Mouse (Mus musculus) heart, postnatal 36 days (tissue): ENCODE data around the gene Hist2h3c2. TPM values are rescaled to one million over a fixed set of nuclear protein-coding genes. Genes with fewer than 3 reads are reported as not detected.
"Not testable (repeated sequence)": the region's sequence is repeated elsewhere in the genome, so short reads cannot be mapped to it uniquely, and the experiment has no call there.

Experiments
- DNase-seq, 2 experiments: peaks; one replicate each; pipeline ENCODE4 v3.0.0; 2021 to 2022
- intact Hi-C: fragments of 180-260 bp; cut with DNase I; formaldehyde crosslinking; loops from one replicate; pipeline ENCODE4 v1.15.1; 2025
- total RNA-seq, 2 experiments: library from RNA; stranded (reverse); gene quantifications; 2 replicates each; pipeline ENCODE4 v1.2.3; 2021

The Hist2h3c2 gene
- total RNA-seq, 2 experiments from 2014 or later, result 8.9 to 10.6 TPM

DNA sequence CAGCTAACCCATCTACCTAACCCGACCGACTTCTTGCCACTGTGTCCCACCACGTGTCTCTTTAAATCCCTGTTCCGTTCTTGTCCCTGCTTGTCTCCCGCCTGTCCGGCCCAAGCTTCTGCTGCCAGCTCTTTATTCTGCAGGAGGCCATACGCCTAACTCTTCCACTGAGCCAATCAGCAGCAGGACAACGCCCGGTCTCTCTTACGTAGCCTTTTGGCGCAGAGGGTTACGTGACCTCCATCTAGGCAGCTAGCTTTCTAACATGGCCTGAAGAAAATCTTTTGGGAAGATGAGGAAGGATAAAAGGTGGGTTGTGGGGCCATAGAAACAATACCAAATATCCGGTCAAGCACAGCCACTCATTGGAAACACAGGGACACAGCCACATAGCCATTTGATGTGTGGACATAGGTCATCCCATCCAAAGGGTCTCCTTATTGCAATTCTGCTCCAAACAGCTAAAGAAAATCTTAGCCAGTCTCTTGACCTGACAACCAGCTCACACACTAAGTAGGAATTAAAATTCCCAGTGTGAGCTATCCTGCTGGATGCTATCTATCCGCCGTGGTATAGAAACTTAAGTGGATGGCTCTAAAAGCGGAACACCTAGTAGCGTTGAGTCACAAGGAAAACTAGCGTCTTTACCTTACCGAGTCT lies 23.4 kb upstream of the Hist2h3c2 start:
- DNase-seq, result peak; percentile 83 to 85
- intact Hi-C loops, result loop anchor here (2.0 kb wide), 2 partner anchors 20 to 42 kb away; partner anchors contain the start of genes Hist2h2ac and Hist2h2be

DNA sequence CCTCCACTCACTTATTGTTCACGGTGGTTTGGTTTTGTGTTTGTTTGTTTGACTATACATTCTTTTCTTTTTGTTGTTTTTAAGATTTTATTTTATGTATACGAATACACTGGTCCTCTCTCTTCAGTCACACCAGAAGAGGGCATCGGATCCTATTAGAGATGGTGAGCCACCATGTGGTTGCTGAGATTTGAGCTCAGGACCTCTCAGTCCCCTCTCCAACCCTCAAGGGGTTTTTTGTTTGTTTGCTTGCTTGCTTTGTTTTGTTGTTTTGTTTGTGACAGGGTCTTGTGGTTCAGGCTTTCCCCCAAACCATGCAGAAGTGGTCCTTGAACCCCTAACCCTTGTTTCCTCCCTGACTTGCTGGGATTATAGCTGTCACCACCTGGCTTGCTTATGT lies 22.7 kb upstream of the Hist2h3c2 start:
- intact Hi-C loops, result loop anchor here (2.0 kb wide), 2 partner anchors 19 to 41 kb away; partner anchors contain the start of genes Hist2h2ac and Hist2h2be
- DNase-seq, result no peak

GRCm38 (mm10) chr3:96260220-96260619 lies 21.3 kb upstream of the Hist2h3c2 start:
- intact Hi-C loops, result no loop called here

DNA sequence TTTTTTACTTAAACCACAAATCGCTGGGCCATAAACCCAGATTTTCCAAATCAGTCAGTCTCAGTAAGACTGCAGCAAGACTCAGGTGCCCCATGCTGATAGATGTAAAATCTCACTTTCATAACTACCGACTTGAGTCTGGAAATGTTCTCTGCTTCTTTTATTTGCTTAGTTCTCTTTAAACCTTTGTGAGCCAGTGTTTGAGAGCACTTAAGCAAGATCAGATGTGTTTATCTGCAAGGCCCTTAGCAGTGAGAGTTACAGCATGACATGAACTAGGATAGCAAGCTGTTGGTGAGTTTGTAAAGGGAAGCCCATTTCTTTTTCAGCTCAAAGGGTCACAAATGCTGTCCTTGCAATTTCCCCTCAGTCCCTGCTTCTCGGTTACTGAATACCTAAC lies 18.3 kb upstream of the Hist2h3c2 start:
- no peak for DNase-seq
- intact Hi-C loops, result no loop called here

More at GRCm38 (mm10) chr3:96260220-96260619, 21.3 kb upstream of the Hist2h3c2 start:
- no peak for DNase-seq

GRCm38 (mm10) chr3:96255926-96256593 lies 17.1 kb upstream of the Hist2h3c2 start:
- intact Hi-C loops, result no loop called here

DNA sequence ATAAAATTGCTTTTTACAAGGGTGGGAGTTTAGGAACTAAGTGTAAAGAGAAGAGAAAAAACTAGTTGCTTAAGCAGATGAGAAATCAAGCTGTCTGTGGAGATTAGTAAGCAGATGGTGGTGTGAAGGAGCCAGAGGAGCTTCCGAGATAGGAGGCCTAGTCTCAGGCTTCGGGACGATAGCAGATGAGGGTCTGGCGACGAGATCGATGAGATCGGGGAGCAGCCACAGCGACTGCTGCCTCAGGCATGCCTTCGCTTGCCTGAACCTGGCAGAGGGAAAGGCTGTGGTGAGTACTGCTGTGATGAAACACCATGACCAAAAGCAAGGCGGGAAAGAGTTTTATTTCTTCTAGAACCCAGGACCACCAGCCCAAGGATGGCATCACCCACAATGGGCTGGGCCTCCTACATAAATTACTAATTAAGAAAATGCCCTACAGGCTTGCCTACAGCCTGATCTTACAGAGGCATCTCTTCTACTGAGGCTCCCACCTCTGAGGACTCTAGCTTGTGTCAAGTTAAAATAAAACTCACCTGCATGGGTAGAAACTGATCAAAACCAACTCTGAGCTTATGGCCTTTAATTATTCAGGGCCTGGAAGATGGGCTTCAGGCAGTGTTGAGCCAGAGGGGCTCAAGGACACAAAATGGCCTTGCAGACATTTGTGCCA lies 15.9 kb upstream of the Hist2h3c2 start:
- DNase-seq, result no peak
- intact Hi-C loops, result no loop called here

More at GRCm38 (mm10) chr3:96255926-96256593, 17.1 kb upstream of the Hist2h3c2 start:
- no peak for DNase-seq

- intact Hi-C loops, result no loop called here
- no peak for DNase-seq
Observed at GRCm38 (mm10) chr3:96251787-96252186, 12.9 kb upstream of the Hist2h3c2 start.

GRCm38 (mm10) chr3:96250890-96251289 lies 12.0 kb upstream of the Hist2h3c2 start:
- intact Hi-C loops, result no loop called here

DNA sequence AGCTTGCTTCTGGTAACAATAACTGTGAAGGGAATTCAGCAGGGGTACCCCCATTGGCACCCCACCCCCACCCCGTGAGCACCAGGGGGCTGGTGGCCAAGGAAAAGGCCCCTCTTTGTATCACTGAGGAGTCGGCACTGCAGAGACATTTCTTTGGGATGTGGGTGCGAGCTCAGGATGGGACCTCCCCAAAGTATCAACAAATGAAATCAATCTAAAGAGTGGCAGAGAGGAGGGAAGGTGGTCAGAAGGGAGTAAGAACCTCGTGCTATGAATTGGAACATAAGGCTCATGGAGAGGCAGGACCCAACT lies 10.1 kb upstream of the Hist2h3c2 start:
- intact Hi-C loops, result no loop called here
- DNase-seq, result no peak

More at GRCm38 (mm10) chr3:96250890-96251289, 12.0 kb upstream of the Hist2h3c2 start:
- DNase-seq, result no peak

DNA sequence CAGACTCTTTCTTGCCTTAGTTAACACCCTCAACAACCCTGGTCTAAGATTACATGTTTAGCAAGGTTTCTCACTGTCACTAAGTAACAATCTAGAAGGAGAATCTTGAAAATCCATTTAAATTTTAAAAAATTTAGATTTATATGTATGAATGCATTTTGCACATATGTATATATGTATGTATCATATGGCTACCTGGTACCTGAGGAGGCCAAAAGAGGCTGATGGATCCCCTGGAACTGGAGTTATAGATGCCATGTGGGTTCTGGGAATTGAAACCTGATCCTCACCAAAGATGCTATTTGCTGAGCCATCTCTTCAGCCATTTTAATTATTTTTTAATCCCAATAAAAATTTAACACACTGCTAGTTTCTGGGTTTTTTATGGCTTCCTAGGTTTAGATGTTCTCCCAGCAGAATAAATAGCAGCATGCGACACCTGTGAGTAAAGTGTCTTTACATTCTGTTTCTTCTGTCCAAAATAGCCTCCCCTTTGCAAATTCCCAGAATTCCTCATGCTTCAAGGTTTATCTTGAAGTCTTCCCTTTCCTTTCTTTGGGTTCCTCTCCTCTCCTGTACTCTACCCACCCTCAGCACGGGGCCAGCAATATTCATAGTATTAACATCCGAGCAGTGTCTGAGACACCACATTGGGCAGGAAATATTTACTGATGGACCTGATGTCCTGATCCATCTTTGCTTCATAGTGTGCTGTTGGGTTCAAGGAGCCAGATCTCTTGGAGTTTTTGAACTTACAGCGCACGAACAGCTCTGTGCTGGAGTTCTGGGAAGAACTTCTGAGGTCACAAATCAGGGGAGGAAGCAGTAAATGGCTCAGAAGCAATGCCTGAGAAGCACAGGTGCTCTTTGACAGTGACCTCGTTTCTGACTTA lies 9.5 kb upstream of the Hist2h3c2 start:
- no peak for DNase-seq
- intact Hi-C loops, result no loop called here

- intact Hi-C loops, result no loop called here
- DNase-seq, result no peak
Observed at GRCm38 (mm10) chr3:96247356-96248140, 8.6 kb upstream of the Hist2h3c2 start.

DNA sequence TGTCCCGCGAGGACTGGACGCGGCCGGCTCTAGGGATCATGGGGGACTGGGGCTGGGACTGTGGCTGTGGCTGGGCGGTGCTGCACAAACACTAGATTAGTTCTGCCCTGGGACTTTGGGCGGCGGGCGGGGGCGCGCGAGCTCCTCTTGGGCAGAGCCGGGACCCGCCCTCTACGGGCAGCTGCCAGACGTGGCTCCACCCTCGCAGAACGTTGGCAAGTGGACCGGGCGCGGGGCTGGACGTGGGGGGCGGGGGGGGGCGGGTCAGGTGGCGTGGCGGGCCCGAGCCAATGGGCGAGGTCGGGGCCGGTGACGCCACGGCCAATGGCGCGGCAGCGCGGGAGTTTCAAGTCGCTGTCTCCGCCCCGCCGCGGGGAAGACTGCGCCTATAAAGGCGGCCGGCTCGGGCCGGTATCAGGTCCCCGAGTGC lies 7.5 kb upstream of the Hist2h3c2 start, which contains the start of gene Hist2h3c1:
TSS of gene Hist2h3c1 (plus strand) at position 259 of the 430 bp plus-strand sequence.
- intact Hi-C loops, DNase-seq: not testable (repeated sequence)

- DNase-seq, intact Hi-C loops: not testable (repeated sequence)
Observed at GRCm38 (mm10) chr3:96246018-96246417, 7.1 kb upstream of the Hist2h3c2 start.

GRCm38 (mm10) chr3:96245003-96245886 lies 6.3 kb upstream of the Hist2h3c2 start, which contains the start of gene Hist2h2aa1:
Gene Hist2h2aa1, plus strand, starts transcription at chr3:96245497.
- peak; percentile 86 to 93 for DNase-seq
- intact Hi-C loops, result not testable (repeated sequence)

- intact Hi-C loops, result loop anchor here (2.0 kb wide), 1 partner anchor 19 kb away; the partner anchor contains the start of gene Hist2h4
- peak in 1 of 2 experiments; percentile 18 for DNase-seq
Observed at GRCm38 (mm10) chr3:96243921-96244572, 5.1 kb upstream of the Hist2h3c2 start.

DNA sequence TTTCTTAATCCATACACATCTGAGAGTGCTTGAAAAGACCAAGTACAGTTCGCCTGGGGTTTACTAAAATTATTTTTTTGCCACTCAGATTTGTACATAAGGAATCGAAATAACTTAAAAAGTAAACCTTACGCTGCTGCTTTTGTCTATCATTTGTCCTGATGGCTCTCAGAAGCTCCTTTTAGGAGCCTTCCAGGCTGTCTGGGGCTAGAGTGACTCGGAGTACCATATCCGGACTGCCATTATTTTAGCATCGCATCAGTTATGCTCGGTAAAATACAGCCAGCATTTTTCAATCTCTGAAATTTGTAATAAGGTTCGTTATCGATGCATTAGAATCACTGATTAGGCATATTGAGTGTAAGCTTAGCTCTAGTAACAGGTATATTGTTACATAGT lies 1.9 kb upstream of the Hist2h3c2 start:
- intact Hi-C loops, result no loop called here
- no peak for DNase-seq

DNA sequence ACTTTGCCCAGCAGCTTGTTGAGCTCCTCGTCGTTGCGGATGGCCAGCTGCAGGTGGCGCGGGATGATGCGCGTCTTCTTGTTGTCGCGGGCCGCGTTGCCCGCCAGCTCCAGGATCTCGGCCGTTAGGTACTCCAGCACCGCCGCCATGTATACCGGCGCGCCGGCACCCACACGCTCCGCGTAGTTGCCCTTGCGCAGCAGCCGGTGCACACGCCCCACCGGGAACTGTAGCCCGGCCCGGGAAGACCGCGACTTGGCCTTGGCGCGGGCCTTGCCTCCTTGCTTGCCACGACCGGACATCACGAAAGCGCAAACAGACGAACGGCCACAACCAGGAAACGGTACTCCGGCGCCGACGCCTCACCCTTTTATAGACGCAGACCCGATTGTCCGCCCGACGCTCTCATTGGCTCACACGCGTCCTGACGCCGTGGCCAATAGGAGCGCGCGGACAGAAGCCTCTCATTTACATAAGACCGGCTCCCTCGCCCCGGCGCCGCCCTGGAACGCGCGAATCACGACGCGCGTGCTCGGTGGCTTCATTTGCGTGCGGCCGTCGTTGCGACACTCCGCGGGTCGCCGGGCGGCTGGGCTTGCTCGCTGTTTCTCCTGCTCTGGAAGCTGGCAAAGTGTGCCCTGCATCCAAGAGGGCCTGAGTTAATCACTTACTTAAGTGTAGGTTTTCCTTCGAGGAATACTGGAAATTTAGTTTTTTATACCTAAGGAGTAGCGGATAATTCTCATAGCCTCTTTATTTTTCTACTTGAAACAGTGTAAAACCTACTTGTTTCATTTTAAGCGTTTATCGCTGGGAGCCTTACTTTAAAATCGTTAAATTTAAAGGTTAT lies 1.2 kb upstream of the Hist2h3c2 start, which contains the start of gene Hist2h2aa2:
TSS of gene Hist2h2aa2 (minus strand) at position 328 of the 850 bp plus-strand sequence.
- intact Hi-C loops, result not testable (repeated sequence)
- peak; percentile 96 for DNase-seq
